Mouse (Mus musculus) kidney, embryonic 15.5 days (tissue): ENCODE data around the gene Idi1. TPM values are rescaled to one million over a fixed set of nuclear protein-coding genes. Genes with fewer than 3 reads are reported as not detected.
"Not testable (repeated sequence)": the region's sequence is repeated elsewhere in the genome, so short reads cannot be mapped to it uniquely, and the experiment has no call there.

Source experiments
- ATAC-seq: fragments of 200-750 bp; cut with Nextera tagmentation; replicated peaks from 2 replicates; pipeline ENCODE4 v1.8.0; 2017; ENCODE audit warnings: moderate TSS enrichment; ENCODE audit not compliant: low FRiP score
- H3K27ac ChIP-seq: fragments of 300-500 bp; sonication (generic); 2 replicates; pipeline ENCODE4 v1.5.1; 2015; ENCODE audit warnings: mild to moderate bottlenecking, inconsistent platforms
- H3K27me3 ChIP-seq: fragments of 300-500 bp; sonication (generic); 2 replicates; pipeline ENCODE4 v1.6.1; 2015; ENCODE audit warnings: inconsistent platforms
- H3K36me3 ChIP-seq: fragments of 300-500 bp; sonication (generic); 2 replicates; pipeline ENCODE4 v1.6.1; 2015; ENCODE audit warnings: inconsistent platforms
- H3K4me1 ChIP-seq: fragments of 300-500 bp; sonication (generic); 2 replicates; pipeline ENCODE4 v1.6.1; 2015; ENCODE audit warnings: inconsistent platforms
- H3K4me2 ChIP-seq: fragments of 300-500 bp; sonication (generic); 2 replicates; pipeline ENCODE4 v1.6.1; 2015; ENCODE audit warnings: moderate library complexity, mild to moderate bottlenecking, inconsistent platforms
- H3K4me3 ChIP-seq: fragments of 300-500 bp; sonication (generic); replicated peaks from 2 replicates; pipeline ENCODE4 v1.5.1; 2015; ENCODE audit warnings: mild to moderate bottlenecking, inconsistent platforms
- H3K9ac ChIP-seq: fragments of 300-500 bp; sonication (generic); 2 replicates; pipeline ENCODE4 v1.6.1; 2015; ENCODE audit warnings: mild to moderate bottlenecking, inconsistent platforms
- H3K9me3 ChIP-seq: fragments of 300-500 bp; sonication (generic); replicated peaks from 2 replicates; pipeline ENCODE4 v1.6.1; 2016; ENCODE audit warnings: inconsistent platforms
- WGBS: fragments of 180-500 bp; shearing (Covaris S2); methylation state at CpG from one replicate; pipeline ENCODE4 v1.1.7; 2015; ENCODE audit warnings: mixed read lengths; 5-methylcytosine and 5-hydroxymethylcytosine counted together
- microRNA-seq: library from miRNA; unstranded; fragments of <30 nt; microRNA quantifications from one replicate; pipeline ENCODE4, GENCODE M21; 2016
- polyA plus RNA-seq: library from polyadenylated mRNA; unstranded; fragments of >200 nt; fragmentation: Nextera tagmentation; extraction: Ambion mirVana; gene quantifications from 2 replicates; pipeline ENCODE4 v1.2.1, GENCODE M21; 2015

The Idi1 gene
- polyA plus RNA-seq, 1 experiment from 2014 or later = 73.0 TPM

- H3K4me3 ChIP-seq, ATAC-seq, H3K4me1 ChIP-seq, H3K36me3 ChIP-seq, H3K4me2 ChIP-seq, H3K9me3 ChIP-seq, H3K27ac ChIP-seq, H3K9ac ChIP-seq, H3K27me3 ChIP-seq: not testable (repeated sequence)
- 91% methylated on average over 8 of the region's 8 CpGs for WGBS
Observed at GRCm38 (mm10) chr13:8913890-8914289, 28.6 kb downstream of the Idi1 start.

GRCm38 (mm10) chr13:8933499-8933898 lies 48.2 kb downstream of the Idi1 start:
- Histone ChIP-seq H3K36me3 (no peaks in the 10 kb centered on the region), H3K4me3 (no peak overlapping the region)
- ATAC-seq = no peak

GRCm38 (mm10) chr13:8937611-8938140 lies 52.4 kb downstream of the Idi1 start:
- H3K9ac ChIP-seq, H3K4me2 ChIP-seq, H3K27ac ChIP-seq, H3K27me3 ChIP-seq, H3K9me3 ChIP-seq, H3K4me3 ChIP-seq, ATAC-seq, H3K4me1 ChIP-seq, H3K36me3 ChIP-seq: not testable (repeated sequence)
- WGBS = 74% methylated on average over 6 of the region's 6 CpGs

More at GRCm38 (mm10) chr13:8933499-8933898, 48.2 kb downstream of the Idi1 start:
- WGBS = 63% methylated on average over 2 of the region's 2 CpGs
- no peak overlapping the region for H3K9ac ChIP-seq
- H3K9me3 ChIP-seq = no peaks in the 10 kb centered on the region
- H3K27me3 ChIP-seq = no peaks in the 10 kb centered on the region
- H3K27ac ChIP-seq = no peak overlapping the region
- H3K4me2 ChIP-seq = no peak overlapping the region
- H3K4me1 ChIP-seq = no peaks in the 10 kb centered on the region

- not testable (repeated sequence) for H3K4me1 ChIP-seq, H3K9me3 ChIP-seq, H3K36me3 ChIP-seq, H3K27me3 ChIP-seq, H3K4me2 ChIP-seq, ATAC-seq, H3K27ac ChIP-seq, H3K9ac ChIP-seq, H3K4me3 ChIP-seq
- 91% methylated on average over 4 of the region's 4 CpGs for WGBS
Observed at GRCm38 (mm10) chr13:8941110-8941509, 55.8 kb downstream of the Idi1 start.

GRCm38 (mm10) chr13:8941701-8942100 lies 56.4 kb downstream of the Idi1 start:
- ATAC-seq, H3K27ac ChIP-seq: not testable (repeated sequence)
- WGBS = 8% methylated on average over 1 of the region's 5 CpGs

More at GRCm38 (mm10) chr13:8941701-8942100, 56.4 kb downstream of the Idi1 start:
- not testable (repeated sequence) for H3K27me3 ChIP-seq, H3K9me3 ChIP-seq, H3K4me1 ChIP-seq, H3K36me3 ChIP-seq, H3K9ac ChIP-seq, H3K4me2 ChIP-seq, H3K4me3 ChIP-seq

Small RNA genes lying within 50 kb of the gene (microRNA-seq; reads per million reads assigned to microRNA genes)
- gene Gm22750 = not detected

Other genes starting within 250 kb of the Idi1 start
- gene Wdr37, start 13.6 kb upstream of the Idi1 start, polyA plus RNA-seq = 19.3 and 20.8 TPM in 2 replicates
- gene Gm9745, start 62.7 kb downstream of the Idi1 start, polyA plus RNA-seq = not detected in 2 replicates
- not detected in 2 replicates for gene Idi2, start 67.4 kb downstream of the Idi1 start, polyA plus RNA-seq
- gene Gtpbp4, start 110.6 kb downstream of the Idi1 start, polyA plus RNA-seq = 80.9 and 86.5 TPM in 2 replicates
- gene Larp4b, start 208.4 kb downstream of the Idi1 start, polyA plus RNA-seq = 34.5 and 35.2 TPM in 2 replicates